Mouse (Mus musculus) embryonic facial prominence, embryonic 12.5 days (tissue): ENCODE data around the gene Cfap74. TPM values are rescaled to one million over a fixed set of nuclear protein-coding genes. Genes with fewer than 3 reads are reported as not detected.

Experiments
- ATAC-seq: fragments of 200-750 bp; cut with Nextera tagmentation; 2 replicates; pipeline ENCODE4 v1.8.0; 2017; ENCODE audit not compliant: insufficient number of reproducible peaks, insufficient read depth, low FRiP score, low TSS enrichment
- H3K27ac ChIP-seq: fragments of 300-500 bp; sonication (generic); 2 replicates; pipeline ENCODE4 v1.5.1; 2016; ENCODE audit warnings: mild to moderate bottlenecking
- H3K27me3 ChIP-seq: fragments of 300-500 bp; sonication (generic); 2 replicates; pipeline ENCODE4 v1.6.1; 2016; ENCODE audit warnings: mild to moderate bottlenecking, moderate library complexity
- H3K36me3 ChIP-seq: fragments of 300-500 bp; sonication (generic); 2 replicates; pipeline ENCODE4 v1.6.1; 2016; ENCODE audit warnings: mild to moderate bottlenecking
- H3K4me1 ChIP-seq: fragments of 300-500 bp; sonication (generic); 2 replicates; pipeline ENCODE4 v1.6.1; 2016
- H3K4me2 ChIP-seq: fragments of 300-500 bp; sonication (generic); replicated peaks from 2 replicates; pipeline ENCODE4 v1.6.1; 2016; ENCODE audit warnings: mild to moderate bottlenecking, moderate library complexity
- H3K4me3 ChIP-seq: fragments of 300-500 bp; sonication (generic); 2 replicates; pipeline ENCODE4 v1.5.1; 2016; ENCODE audit warnings: mild to moderate bottlenecking
- H3K9ac ChIP-seq: fragments of 300-500 bp; sonication (generic); 2 replicates; pipeline ENCODE4 v1.6.1; 2016; ENCODE audit warnings: mild to moderate bottlenecking, moderate library complexity
- H3K9me3 ChIP-seq: fragments of 300-500 bp; sonication (generic); 2 replicates; pipeline ENCODE4 v1.6.1; 2016; ENCODE audit warnings: mild to moderate bottlenecking, moderate library complexity
- WGBS: fragments of 180-500 bp; shearing (Covaris S2); methylation state at CpG from one replicate; pipeline ENCODE4 v1.1.7; 2016; 5-methylcytosine and 5-hydroxymethylcytosine counted together
- polyA plus RNA-seq: library from polyadenylated mRNA; unstranded; fragments of >200 nt; fragmentation: Nextera tagmentation; extraction: Ambion mirVana; gene quantifications from 2 replicates; pipeline ENCODE4 v1.2.1, GENCODE M21; 2016

Cfap74 gene
- polyA plus RNA-seq, 1 experiment from 2014 or later = 4.9 TPM

- Histone ChIP-seq H3K4me3 (no peak overlapping the region), H3K4me1 (no peaks in the 10 kb centered on the region), H3K4me2 (no peak overlapping the region), H3K27me3 (no peaks in the 10 kb centered on the region), H3K9me3 (no peaks in the 10 kb centered on the region), H3K27ac (no peak overlapping the region), H3K9ac (no peak overlapping the region), H3K36me3 (no peaks in the 10 kb centered on the region)
- 44% methylated on average over 1 of the region's 1 CpGs for WGBS
- no peak for ATAC-seq
These were observed 102.0 kb downstream of the Cfap74 start for GRCm38 (mm10) chr4:155510981-155511380.

GRCm38 (mm10) chr4:155514810-155515209, 105.8 kb downstream of the Cfap74 start:
- no peak overlapping the region for H3K9ac ChIP-seq
- no peaks in the 10 kb centered on the region for H3K9me3 ChIP-seq
- H3K4me2 ChIP-seq = no peak overlapping the region
- 90% methylated on average over 2 of the region's 2 CpGs for WGBS
- no peak overlapping the region for H3K4me3 ChIP-seq
- no peaks in the 10 kb centered on the region for H3K27me3 ChIP-seq
- H3K27ac ChIP-seq = no peak overlapping the region
- no peak for ATAC-seq
- no peaks in the 10 kb centered on the region; the same call in 1 of the 2 replicates for H3K36me3 ChIP-seq
- H3K4me1 ChIP-seq = no peaks in the 10 kb centered on the region

Other genes starting within 250 kb of the Cfap74 start
- gene Ski, start 186.6 kb upstream of the Cfap74 start, polyA plus RNA-seq = 16.8 and 17.7 TPM in 2 replicates
- gene Faap20, start 159.4 kb upstream of the Cfap74 start, polyA plus RNA-seq = 85.1 and 87.4 TPM in 2 replicates
- gene Prkcz, start 47.8 kb upstream of the Cfap74 start, polyA plus RNA-seq = 11.0 and 12.2 TPM in 2 replicates
- not detected in 2 replicates for gene Gabrd, start 11.1 kb upstream of the Cfap74 start, polyA plus RNA-seq
- gene Tmem52, start 59.9 kb downstream of the Cfap74 start, polyA plus RNA-seq = not detected in 2 replicates
- 570 and 588 TPM in 2 replicates for gene Gnb1, start 82.2 kb downstream of the Cfap74 start, polyA plus RNA-seq
- gene Nadk, start 153.2 kb downstream of the Cfap74 start, polyA plus RNA-seq = 96.6 and 101 TPM in 2 replicates
- 11.4 and 12.5 TPM in 2 replicates for gene Slc35e2, start 192.2 kb downstream of the Cfap74 start, polyA plus RNA-seq
- gene Cdk11b, start 215.7 kb downstream of the Cfap74 start, polyA plus RNA-seq = 78.3 and 86.6 TPM in 2 replicates
- gene Gm10563, start 236.2 kb downstream of the Cfap74 start, polyA plus RNA-seq = not detected in 2 replicates
- gene Mmp23, start 244.2 kb downstream of the Cfap74 start, polyA plus RNA-seq = 11.3 and 16.1 TPM in 2 replicates